Mouse (Mus musculus) thymus, adult 2 months (tissue): ENCODE data around the gene Bcor. TPM values are rescaled to one million over a fixed set of nuclear protein-coding genes. Genes with fewer than 3 reads are reported as not detected.

ENCODE experiments used
- DNase-seq: peaks from one replicate; pipeline ENCODE4 v3.0.0; 2021
- H3K27ac ChIP-seq: fragments of 200-500 bp; 2 replicates; pipeline ENCODE4 v1.5.1; 2012; ENCODE audit warnings: low read length, control low read depth; ENCODE audit not compliant: control insufficient read depth, insufficient read depth
- H3K27me3 ChIP-seq: fragments of 200-500 bp; 2 replicates; pipeline ENCODE4 v1.6.1; 2012; ENCODE audit warnings: mild to moderate bottlenecking, low read length, moderate library complexity, mixed read lengths; ENCODE audit not compliant: control insufficient read depth, insufficient read depth
- H3K36me3 ChIP-seq: fragments of 200-500 bp; 2 replicates; pipeline ENCODE4 v1.6.1; 2012; ENCODE audit warnings: mild to moderate bottlenecking, low read length, moderate library complexity; ENCODE audit not compliant: control insufficient read depth, insufficient read depth
- H3K4me1 ChIP-seq: fragments of 200-500 bp; replicated peaks from 2 replicates; pipeline ENCODE4 v1.6.1; 2012; ENCODE audit warnings: low read length; ENCODE audit not compliant: control insufficient read depth, insufficient read depth
- H3K4me3 ChIP-seq: fragments of 200-500 bp; 2 replicates; pipeline ENCODE4 v1.5.1; 2012; ENCODE audit warnings: mild to moderate bottlenecking, low read length, control low read depth, moderate library complexity; ENCODE audit not compliant: control insufficient read depth, insufficient read depth
- CTCF ChIP-seq: fragments of 200-500 bp; IDR thresholded peaks from 2 replicates; pipeline ENCODE4 v1.5.1; 2012; ENCODE audit warnings: mild to moderate bottlenecking, control low read depth, low read length, moderate library complexity, borderline replicate concordance; ENCODE audit not compliant: control insufficient read depth, poor library complexity, insufficient read depth; ENCODE audit errors: extremely low read depth
- POLR2A ChIP-seq: fragments of 200-500 bp; IDR thresholded peaks from 2 replicates; pipeline ENCODE4 v1.6.1; 2012; ENCODE audit warnings: mild to moderate bottlenecking, low read length, control low read depth, moderate library complexity; ENCODE audit not compliant: control insufficient read depth, poor library complexity, insufficient read depth; ENCODE audit errors: extremely low read depth
- WGBS: fragments of 180-500 bp; shearing (Covaris S2); methylation state at CpG from one replicate; pipeline ENCODE4 v1.1.7; 2018; 5-methylcytosine and 5-hydroxymethylcytosine counted together
- polyA plus RNA-seq: library from polyadenylated mRNA; depleted of rRNA; stranded (reverse); fragments of >200 nt; gene quantifications from 2 replicates; pipeline ENCODE4 v1.2.3, GENCODE M21; 2012

Bcor gene
- polyA plus RNA-seq, 1 experiment, result 30.6 TPM

DNA sequence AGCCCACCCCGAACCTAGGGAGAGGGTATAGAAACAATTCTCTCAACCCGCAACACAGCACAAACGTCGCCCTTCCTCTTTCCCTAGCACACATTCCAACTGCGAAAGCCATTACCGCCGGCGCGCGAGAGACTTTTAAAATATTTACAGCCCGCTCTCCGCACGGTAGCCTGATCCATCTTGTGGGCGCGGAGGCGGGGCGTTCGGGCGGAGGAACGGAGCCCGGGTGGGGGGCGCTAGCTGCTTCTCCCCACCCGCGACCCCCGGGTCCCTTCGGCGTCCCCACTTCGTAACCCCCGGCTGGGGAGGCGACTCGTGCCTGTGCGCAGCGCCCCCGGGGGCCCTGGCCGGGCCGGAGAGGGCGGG, 32.4 kb downstream of the Bcor start:
- no peak overlapping the region for H3K27ac ChIP-seq

DNA sequence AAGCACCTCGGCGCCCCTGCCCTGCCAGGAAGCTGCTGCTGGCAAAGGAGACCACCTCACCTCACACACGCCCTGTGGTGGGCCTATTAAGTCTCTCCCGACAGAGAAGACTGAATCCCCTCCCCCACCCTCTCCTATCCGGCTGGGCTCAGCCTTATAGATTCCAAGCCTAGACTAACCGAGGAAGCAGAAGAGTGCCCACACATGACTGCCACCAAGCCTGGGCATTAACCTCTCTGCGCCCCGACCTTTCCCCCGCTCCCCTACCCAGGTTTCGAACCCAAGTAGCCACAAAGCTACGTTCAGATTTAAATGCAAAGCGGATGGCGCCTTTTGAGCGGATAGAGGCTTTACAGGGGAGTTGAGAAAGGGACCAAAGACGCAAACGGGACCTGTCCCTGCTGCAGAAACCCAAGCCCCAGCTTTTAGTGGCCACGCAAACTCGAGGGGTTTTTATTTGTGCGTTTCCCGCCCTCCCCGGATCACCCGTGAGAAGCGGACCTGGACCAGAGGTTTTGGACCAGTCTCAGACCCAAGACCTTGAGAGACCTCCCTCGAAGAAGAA, 33.0 kb downstream of the Bcor start:
- 24% methylated on average over 24 of the region's 24 CpGs for WGBS
- peaks cover 54% of the 10 kb centered on the region for H3K4me1 ChIP-seq

More for the DNA sequence above, 32.4 kb downstream of the Bcor start:
- no peaks in the 10 kb centered on the region for H3K27me3 ChIP-seq
- no peaks in the 10 kb centered on the region for H3K36me3 ChIP-seq
- peak overlapping the region; percentile 50 for H3K4me3 ChIP-seq
- TF ChIP-seq CTCF, result no peak
- no peak for TF ChIP-seq POLR2A
- 1% methylated on average over 33 of the region's 37 CpGs for WGBS
- peaks cover 51% of the 10 kb centered on the region for H3K4me1 ChIP-seq
- DNase-seq, result no peak

DNA sequence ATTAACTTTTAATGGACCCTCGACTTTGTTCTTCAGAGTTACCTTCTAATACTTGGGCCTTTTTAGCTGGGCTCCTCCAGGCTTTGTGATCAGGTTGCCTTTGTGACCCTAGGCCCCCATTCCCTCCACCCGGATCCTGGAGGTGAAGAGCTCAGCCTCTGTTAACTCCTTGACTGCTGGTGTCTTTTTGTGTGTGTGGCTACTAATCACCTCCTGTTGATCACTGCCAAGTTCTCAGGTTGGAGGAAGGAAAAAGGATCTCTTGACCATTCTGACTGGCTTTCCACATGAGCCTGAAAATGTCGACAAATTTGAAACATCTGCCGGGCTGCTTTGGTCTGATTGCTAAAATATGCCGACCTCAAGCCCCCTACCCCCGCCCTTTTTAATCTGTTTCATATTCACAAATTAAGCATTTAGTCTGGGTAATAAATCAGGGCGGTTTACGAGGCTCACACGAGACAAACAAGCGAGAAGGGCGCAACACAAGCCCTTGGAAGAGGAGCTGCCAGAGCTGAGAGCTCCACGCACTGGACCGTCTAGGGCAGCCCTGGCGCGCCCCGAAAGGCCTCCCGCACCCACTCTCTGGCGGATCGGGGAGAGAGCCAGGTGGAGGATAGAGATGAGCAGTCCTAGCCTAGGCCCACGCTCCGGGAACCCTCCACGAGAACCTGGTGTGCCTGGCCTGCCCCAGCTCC, 33.6 kb downstream of the Bcor start:
- TF ChIP-seq CTCF, result no peak
- TF ChIP-seq POLR2A, result no peak
- peaks cover 54% of the 10 kb centered on the region for H3K4me1 ChIP-seq
- H3K36me3 ChIP-seq, result no peaks in the 10 kb centered on the region
- no peak overlapping the region for H3K27ac ChIP-seq
- H3K27me3 ChIP-seq, result no peaks in the 10 kb centered on the region
- DNase-seq, result no peak
- H3K4me3 ChIP-seq, result no peak overlapping the region
- 87% methylated on average over 22 of the region's 22 CpGs for WGBS

More for the DNA sequence above, 33.0 kb downstream of the Bcor start:
- no peaks in the 10 kb centered on the region for H3K27me3 ChIP-seq
- no peaks in the 10 kb centered on the region for H3K36me3 ChIP-seq
- H3K4me3 ChIP-seq, result peak overlapping the region; percentile 50
- no peak for TF ChIP-seq CTCF
- TF ChIP-seq POLR2A, result no peak
- no peak for DNase-seq
- H3K27ac ChIP-seq, result no peak overlapping the region

GRCm38 (mm10) chrX:12124571-12124970, 35.6 kb downstream of the Bcor start:
- no peak overlapping the region for H3K27ac ChIP-seq
- no peak for DNase-seq
- 41% methylated on average over 3 of the region's 3 CpGs for WGBS
- TF ChIP-seq CTCF, result no peak
- TF ChIP-seq POLR2A, result no peak
- no peaks in the 10 kb centered on the region for H3K27me3 ChIP-seq
- no peaks in the 10 kb centered on the region for H3K36me3 ChIP-seq
- no peak overlapping the region for H3K4me3 ChIP-seq
- H3K4me1 ChIP-seq, result peaks cover 43% of the 10 kb centered on the region

GRCm38 (mm10) chrX:12123687-12124087, 36.5 kb downstream of the Bcor start:
- H3K4me3 ChIP-seq, result no peak overlapping the region
- 41% methylated on average over 5 of the region's 6 CpGs for WGBS
- H3K36me3 ChIP-seq, result no peaks in the 10 kb centered on the region
- DNase-seq, result no peak
- H3K4me1 ChIP-seq, result peaks cover 35% of the 10 kb centered on the region
- no peaks in the 10 kb centered on the region for H3K27me3 ChIP-seq
- no peak overlapping the region for H3K27ac ChIP-seq
- TF ChIP-seq CTCF (no peak), POLR2A (no peak)

- TF ChIP-seq CTCF (no peak), POLR2A (no peak)
- H3K36me3 ChIP-seq, result no peaks in the 10 kb centered on the region
- H3K4me1 ChIP-seq, result peaks cover 31% of the 10 kb centered on the region
- H3K27me3 ChIP-seq, result no peaks in the 10 kb centered on the region
- H3K4me3 ChIP-seq, result no peak overlapping the region; the same call in 1 of the 2 replicates
- no peak for DNase-seq
- no peak overlapping the region for H3K27ac ChIP-seq
- WGBS, result 26% methylated on average over 21 of the region's 21 CpGs
Observed at GRCm38 (mm10) chrX:12122594-12123331, 37.4 kb downstream of the Bcor start.

GRCm38 (mm10) chrX:12119476-12119875, 40.7 kb downstream of the Bcor start:
- Histone ChIP-seq H3K4me3 (no peak overlapping the region), H3K36me3 (no peaks in the 10 kb centered on the region), H3K4me1 (peaks cover 15% of the 10 kb centered on the region), H3K27me3 (no peaks in the 10 kb centered on the region), H3K27ac (no peak overlapping the region)
- TF ChIP-seq CTCF, result no peak
- TF ChIP-seq POLR2A, result no peak
- no peak for DNase-seq
- 83% methylated on average over 1 of the region's 1 CpGs for WGBS
